Comparison of ENCODE assay signal across 7 mouse cellular contexts in the genomic region with DNA sequence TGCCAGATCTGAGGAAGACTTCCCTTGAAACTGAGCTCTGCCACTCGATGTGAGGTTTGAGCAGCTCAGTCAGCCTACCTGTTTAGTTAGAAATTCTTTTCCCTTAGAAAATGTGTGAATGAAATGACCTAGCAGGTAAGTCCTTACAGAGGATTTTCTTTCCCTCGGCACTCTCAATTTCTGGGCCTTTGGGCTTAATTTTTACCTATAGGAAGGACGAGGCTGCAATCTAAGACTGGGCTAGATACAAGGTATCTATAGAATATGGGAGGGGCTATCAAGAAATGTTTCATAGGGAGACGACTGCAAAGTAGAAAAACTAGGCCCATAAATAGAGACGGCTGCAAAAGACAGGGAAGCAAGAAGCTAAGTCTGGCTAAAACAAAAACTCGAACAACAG. TPM values are rescaled to one million over a fixed set of nuclear protein-coding genes. Genes with fewer than 3 reads are reported as not detected.
A peak's percentile ranks its signal among the peaks of the same experiment; 100 is the strongest.
DNase-seq lines count a peak whose midpoint lies in the region; ATAC-seq lines count a peak whose summit lies in the region.

No protein-coding gene starts in this region.

- no peak overlapping the region for H3K27ac ChIP-seq in neural tube, embryonic 11.5 days (ENCODE audit: low read depth, low read length)
- H3K27ac ChIP-seq in limb, embryonic 15.5 days, result peak overlapping the region; percentile 89

- DNase-seq in neural tube, embryonic 11.5 days (ENCODE audit: low spot score), result no peak
- DNase-seq in neural tube, embryonic 10.5 days (ENCODE audit: extremely low spot score, low spot score), result no peak
- peak; percentile 7 for DNase-seq in testis, postnatal 14 days (ENCODE audit: low spot score)
- no peak for DNase-seq in adrenal gland, postnatal 14 days
- no peak for DNase-seq in frontal cortex, postnatal 14 days (ENCODE audit: low spot score in 2 of 2)

- 10% methylated on average over 6 of the region's 6 CpGs for WGBS in neural tube, embryonic 11.5 days
- 6% methylated on average over 6 of the region's 6 CpGs for WGBS in limb, embryonic 15.5 days

- peak overlapping the region; percentile 54 for H3K9ac ChIP-seq in neural tube, embryonic 11.5 days (ENCODE audit: low read length)
- H3K9ac ChIP-seq in limb, embryonic 15.5 days, result peak overlapping the region; percentile 64

- no peak for ATAC-seq in neural tube, embryonic 11.5 days (ENCODE audit: insufficient read depth, low FRiP score, low TSS enrichment)
- ATAC-seq in erythroid progenitor cell, adult 5-6 weeks (replicated peaks; ENCODE audit: low FRiP score, poor library complexity, severe bottlenecking), result peak; percentile 36; the same call in 1 of the 2 replicates
- ATAC-seq in limb, embryonic 15.5 days (ENCODE audit: insufficient number of reproducible peaks, low FRiP score, low TSS enrichment, low read depth), result no peak

- H3K27me3 ChIP-seq in neural tube, embryonic 11.5 days (ENCODE audit: control insufficient read depth, insufficient read depth, low read length), result no peaks in the 10 kb centered on the region
- no peaks in the 10 kb centered on the region for H3K27me3 ChIP-seq in limb, embryonic 15.5 days

- H3K4me1 ChIP-seq in neural tube, embryonic 11.5 days (ENCODE audit: control insufficient read depth, insufficient read depth, low read length), result peaks cover 2% of the 10 kb centered on the region; the same call in 1 of the 2 replicates
- H3K4me1 ChIP-seq in limb, embryonic 15.5 days, result peaks cover 7% of the 10 kb centered on the region

- no peaks in the 10 kb centered on the region for H3K9me3 ChIP-seq in neural tube, embryonic 11.5 days (ENCODE audit: control insufficient read depth, low read length)
- H3K9me3 ChIP-seq in limb, embryonic 15.5 days, result no peaks in the 10 kb centered on the region

- peak overlapping the region; percentile 65 for H3K4me2 ChIP-seq in neural tube, embryonic 11.5 days (ENCODE audit: low read depth)
- peak overlapping the region; percentile 59 for H3K4me2 ChIP-seq in limb, embryonic 15.5 days

- H3K36me3 ChIP-seq in neural tube, embryonic 11.5 days (ENCODE audit: control insufficient read depth, insufficient read depth, low read length), result no peaks in the 10 kb centered on the region
- H3K36me3 ChIP-seq in limb, embryonic 15.5 days, result no peaks in the 10 kb centered on the region

- H3K4me3 ChIP-seq in neural tube, embryonic 11.5 days (ENCODE audit: low read depth, low read length), result peak overlapping the region; percentile 46
- H3K4me3 ChIP-seq in limb, embryonic 15.5 days, result peak overlapping the region; percentile 96

RNA-seq across cellular contexts. Expression of gene Rpa3, which starts 0.7 kb away (rescaled TPM):
- polyA plus RNA-seq in neural tube, embryonic 11.5 days (2014; fragmentation: Nextera tagmentation; extraction: Ambion mirVana), result 144 and 157 TPM in 2 replicates
- 82.2 and 119 TPM in 2 replicates for total RNA-seq in erythroid progenitor cell, adult 5-6 weeks (2015; ENCODE audit: low replicate concordance)
- total RNA-seq in erythroid progenitor cell, adult 5-6 weeks (2017; ENCODE audit: low replicate concordance), result 38.7 and 84.1 TPM in 2 replicates
- polyA plus RNA-seq in limb, embryonic 15.5 days (2015; fragmentation: Nextera tagmentation; extraction: Ambion mirVana), result 97.2 and 111 TPM in 2 replicates
- total RNA-seq in adrenal gland, postnatal 14 days (2021), result 32.2 and 34.6 TPM in 2 replicates

RNA-seq across cellular contexts. Expression of gene Umad1, which starts 0.8 kb away (rescaled TPM):
- polyA plus RNA-seq in neural tube, embryonic 11.5 days (2014; fragmentation: Nextera tagmentation; extraction: Ambion mirVana), result 25.3 and 25.8 TPM in 2 replicates
- total RNA-seq in erythroid progenitor cell, adult 5-6 weeks (2015; ENCODE audit: low replicate concordance), result 7.9 and 31.9 TPM in 2 replicates
- 14.0 and 27.2 TPM in 2 replicates for total RNA-seq in erythroid progenitor cell, adult 5-6 weeks (2017; ENCODE audit: low replicate concordance)
- 16.1 TPM in 2 replicates for polyA plus RNA-seq in limb, embryonic 15.5 days (2015; fragmentation: Nextera tagmentation; extraction: Ambion mirVana)
- 11.1 and 14.5 TPM in 2 replicates for total RNA-seq in adrenal gland, postnatal 14 days (2021)

RNA-seq across cellular contexts. Expression of gene Gm45062, which starts 0.9 kb away (rescaled TPM):
- 18.0 and 18.3 TPM in 2 replicates for polyA plus RNA-seq in neural tube, embryonic 11.5 days (2014; fragmentation: Nextera tagmentation; extraction: Ambion mirVana)
- total RNA-seq in erythroid progenitor cell, adult 5-6 weeks (2015; ENCODE audit: low replicate concordance), result 2.9 and 21.0 TPM in 2 replicates
- total RNA-seq in erythroid progenitor cell, adult 5-6 weeks (2017; ENCODE audit: low replicate concordance), result 6.2 and 6.4 TPM in 2 replicates
- polyA plus RNA-seq in limb, embryonic 15.5 days (2015; fragmentation: Nextera tagmentation; extraction: Ambion mirVana), result 8.0 and 9.7 TPM in 2 replicates
- 2.0 TPM in 1 of 2 replicates, not detected in the other for total RNA-seq in adrenal gland, postnatal 14 days (2021)

RNA-seq across cellular contexts. Expression of gene Mios, which starts 49.3 kb away (rescaled TPM):
- 29.5 and 30.0 TPM in 2 replicates for polyA plus RNA-seq in neural tube, embryonic 11.5 days (2014; fragmentation: Nextera tagmentation; extraction: Ambion mirVana)
- 5.4 and 11.3 TPM in 2 replicates for total RNA-seq in erythroid progenitor cell, adult 5-6 weeks (2015; ENCODE audit: low replicate concordance)
- 4.2 and 8.6 TPM in 2 replicates for total RNA-seq in erythroid progenitor cell, adult 5-6 weeks (2017; ENCODE audit: low replicate concordance)
- polyA plus RNA-seq in limb, embryonic 15.5 days (2015; fragmentation: Nextera tagmentation; extraction: Ambion mirVana), result 22.3 and 23.9 TPM in 2 replicates
- 18.0 and 18.6 TPM in 2 replicates for total RNA-seq in adrenal gland, postnatal 14 days (2021)
